Mouse (Mus musculus): Measurements from ENCODE around the gene Nit1. TPM values are rescaled to one million over a fixed set of nuclear protein-coding genes. Genes with fewer than 3 reads are reported as not detected.

The Nit1 gene
- total RNA-seq (2021) = 10 to 100 TPM; 45.9 to 49.5 TPM

DNA sequence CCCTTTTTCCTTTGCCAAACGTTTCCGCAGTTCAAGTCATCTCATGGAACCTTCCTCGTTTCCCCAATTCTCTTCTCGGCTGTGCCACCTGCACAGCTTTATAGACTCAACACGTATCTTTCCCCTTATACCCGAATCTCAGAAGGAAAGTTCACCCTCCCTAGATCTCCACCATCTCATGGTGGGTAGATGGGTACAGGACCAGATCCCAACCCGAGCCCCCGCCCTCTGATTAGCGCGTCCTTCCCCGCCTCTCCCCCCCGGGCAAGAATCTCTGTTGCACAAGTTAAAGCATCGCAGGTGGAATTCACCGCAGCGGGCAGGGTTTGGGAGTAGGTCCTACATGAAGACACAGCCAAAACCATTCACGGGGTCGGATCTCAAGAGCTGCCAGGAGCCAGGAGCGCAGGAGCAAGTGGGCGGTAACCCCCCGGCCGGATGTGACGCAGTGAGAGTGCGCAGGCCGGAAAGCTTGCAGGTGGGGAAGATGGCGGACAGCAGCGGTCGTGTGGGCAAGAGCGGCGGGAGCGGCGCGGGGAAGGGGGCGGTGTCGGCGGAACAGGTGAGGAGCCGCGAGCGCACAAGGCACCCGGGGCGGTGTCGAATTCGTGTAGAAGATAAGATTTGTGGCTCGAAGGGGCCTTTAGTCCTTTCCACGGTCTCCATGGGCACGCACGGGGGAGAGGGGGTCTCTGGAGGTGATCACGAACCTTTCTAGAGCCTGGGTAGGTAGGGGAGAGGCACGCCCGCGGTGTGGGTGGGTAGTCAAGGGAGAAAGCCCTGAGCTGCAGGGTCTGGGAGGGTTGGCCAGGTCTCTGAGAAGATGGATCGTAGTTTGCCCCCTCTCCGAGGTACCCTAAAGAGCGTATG is at the start of gene Nit1, which contains the start of gene Pfdn2:
Gene Nit1, minus strand, starts transcription at position 422 of the 870 bp plus-strand sequence.
Gene Pfdn2, plus strand, starts transcription at position 446 of the 870 bp plus-strand sequence.
- DNase-seq = peak; percentile 92

DNA sequence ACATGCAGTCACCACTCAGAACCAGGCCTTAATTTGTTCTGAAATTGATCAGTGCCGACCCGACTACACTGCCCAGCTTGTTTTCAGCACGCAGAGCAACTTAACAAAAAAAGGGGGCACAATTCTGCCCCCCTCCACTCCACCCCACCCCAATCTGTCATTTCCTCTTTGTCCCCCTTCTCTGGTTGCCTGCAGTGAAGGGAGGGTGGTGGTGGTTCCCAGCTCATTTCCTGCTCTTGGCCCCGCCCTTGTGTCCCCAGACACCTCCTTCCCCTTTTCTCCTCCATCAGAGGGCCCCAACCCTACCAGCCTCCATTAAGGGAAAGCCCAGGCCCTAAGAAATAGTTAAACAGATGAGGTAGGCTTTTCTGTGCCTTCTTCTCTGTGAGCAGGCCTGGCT is 44.7 kb upstream of the Nit1 start:
- no peak for DNase-seq

DNA sequence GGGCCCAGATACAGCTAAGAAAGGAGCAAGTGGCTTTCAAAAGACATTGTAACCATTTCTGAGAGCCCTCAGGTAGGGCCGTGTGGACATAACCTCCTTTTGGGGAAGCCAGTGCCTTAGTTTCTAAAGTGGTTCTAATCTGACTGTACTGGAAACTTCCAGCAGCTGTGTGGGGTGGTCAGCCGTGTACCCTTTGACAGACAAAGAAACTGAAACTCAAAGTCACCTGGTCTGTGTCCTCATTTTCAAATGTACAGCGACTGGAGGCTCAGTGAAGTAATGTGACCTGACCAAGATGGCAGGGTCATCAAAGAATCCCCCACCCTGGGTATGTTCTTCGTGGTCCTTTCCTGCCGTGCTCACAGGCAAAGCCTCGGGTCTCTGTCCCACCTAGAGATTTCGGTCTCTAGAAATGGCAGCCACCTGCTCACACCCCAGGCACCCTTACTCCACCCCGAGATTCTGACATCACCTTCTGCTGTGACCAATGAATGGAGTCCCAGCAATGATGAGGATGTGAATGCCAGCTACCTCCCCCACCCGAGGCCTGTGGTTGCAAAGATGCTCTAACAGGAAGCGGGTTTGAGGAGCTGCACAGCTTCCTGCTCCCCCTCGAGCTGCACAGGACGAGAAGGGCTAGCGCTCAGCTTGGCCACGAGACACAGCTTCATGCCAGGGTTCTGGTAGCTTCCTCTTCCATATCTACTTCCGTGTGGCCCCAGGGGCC is 43.1 kb upstream of the Nit1 start, which contains the start of gene Arhgap30:
Gene Arhgap30, plus strand, starts transcription at position 579 of the 727 bp plus-strand sequence.
- DNase-seq = no peak

DNA sequence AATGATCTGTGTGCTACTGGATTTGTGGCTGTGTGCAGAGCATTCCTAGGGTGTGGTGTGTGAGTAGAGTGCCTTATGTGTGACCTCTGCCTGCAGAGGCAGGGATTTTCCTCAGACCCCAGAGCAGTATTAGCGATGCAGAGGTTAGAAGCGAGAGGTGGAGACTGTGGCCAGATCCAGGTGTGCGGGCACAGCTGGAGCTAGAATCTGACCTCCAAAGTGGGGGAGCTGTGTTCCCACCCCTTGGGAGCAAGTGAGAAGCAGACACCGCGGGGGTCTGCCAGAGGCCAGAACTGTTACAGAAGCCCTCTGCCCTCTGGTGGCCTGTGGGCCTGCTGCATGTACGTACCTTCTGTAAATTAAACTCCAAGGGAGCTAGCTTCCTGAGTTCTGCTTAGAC is 41.7 kb upstream of the Nit1 start:
- no peak for DNase-seq

DNA sequence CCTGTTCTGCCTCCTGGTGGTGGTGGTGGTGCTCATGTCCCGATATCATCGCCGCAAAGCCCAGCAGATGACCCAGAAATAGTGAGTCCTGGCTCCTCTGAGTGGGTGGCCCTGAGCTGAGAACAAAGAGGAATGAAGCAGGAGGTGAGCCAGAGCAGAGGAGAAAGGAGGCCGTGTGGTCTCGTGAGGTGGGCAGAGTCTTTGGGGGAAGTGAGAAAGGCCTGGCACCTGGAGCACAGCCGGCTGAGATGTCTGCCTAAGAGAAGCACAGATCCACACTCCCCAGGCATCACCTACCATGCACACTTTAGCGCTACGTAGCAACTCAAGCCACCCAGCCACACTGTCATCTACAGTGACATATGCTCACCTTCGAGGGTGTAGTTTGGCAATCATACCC is 39.7 kb upstream of the Nit1 start:
- DNase-seq = no peak

DNA sequence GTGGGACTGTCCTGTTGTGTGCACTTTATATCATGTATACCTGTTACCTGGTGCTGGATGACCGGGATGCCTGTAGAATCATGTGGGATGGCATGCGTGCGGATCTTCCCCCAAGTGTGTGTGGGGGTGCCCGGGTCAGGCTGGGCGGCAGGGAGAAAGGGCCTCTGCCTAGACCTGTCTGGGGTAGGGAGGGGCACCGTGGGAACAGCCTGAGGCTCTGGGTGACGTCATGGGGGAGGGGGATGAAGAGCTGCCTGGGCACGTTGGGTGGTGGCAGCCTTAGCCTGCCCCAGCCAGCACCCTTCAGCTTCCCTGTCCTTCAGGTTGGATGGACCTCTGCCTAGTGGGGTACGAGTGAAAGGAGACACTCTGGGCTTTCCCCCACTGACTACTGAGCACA is 38.9 kb upstream of the Nit1 start:
- DNase-seq = no peak

DNA sequence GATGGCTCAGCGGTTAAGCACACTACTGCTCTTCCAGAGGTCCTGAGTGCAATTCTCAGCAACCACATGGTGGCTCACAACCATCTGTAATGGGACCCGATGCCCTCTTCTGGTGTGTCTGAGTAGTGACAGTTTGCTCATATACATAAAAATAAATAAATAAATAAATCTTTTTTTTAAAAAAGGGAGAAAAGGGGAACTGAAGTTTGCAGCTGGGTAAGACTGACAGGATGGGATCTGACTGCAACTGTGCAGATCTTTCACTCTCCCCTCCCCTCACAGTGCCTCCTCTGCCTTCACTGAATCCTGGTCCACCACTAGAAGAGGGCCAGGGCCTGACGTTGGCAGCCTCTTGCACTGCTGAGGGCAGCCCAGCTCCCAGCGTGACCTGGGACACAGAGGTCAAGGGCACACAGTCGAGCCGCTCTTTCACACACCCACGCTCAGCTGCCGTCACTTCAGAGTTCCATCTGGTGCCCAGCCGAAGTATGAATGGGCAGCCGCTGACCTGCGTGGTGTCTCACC is 36.7 kb upstream of the Nit1 start:
- no peak for DNase-seq

DNA sequence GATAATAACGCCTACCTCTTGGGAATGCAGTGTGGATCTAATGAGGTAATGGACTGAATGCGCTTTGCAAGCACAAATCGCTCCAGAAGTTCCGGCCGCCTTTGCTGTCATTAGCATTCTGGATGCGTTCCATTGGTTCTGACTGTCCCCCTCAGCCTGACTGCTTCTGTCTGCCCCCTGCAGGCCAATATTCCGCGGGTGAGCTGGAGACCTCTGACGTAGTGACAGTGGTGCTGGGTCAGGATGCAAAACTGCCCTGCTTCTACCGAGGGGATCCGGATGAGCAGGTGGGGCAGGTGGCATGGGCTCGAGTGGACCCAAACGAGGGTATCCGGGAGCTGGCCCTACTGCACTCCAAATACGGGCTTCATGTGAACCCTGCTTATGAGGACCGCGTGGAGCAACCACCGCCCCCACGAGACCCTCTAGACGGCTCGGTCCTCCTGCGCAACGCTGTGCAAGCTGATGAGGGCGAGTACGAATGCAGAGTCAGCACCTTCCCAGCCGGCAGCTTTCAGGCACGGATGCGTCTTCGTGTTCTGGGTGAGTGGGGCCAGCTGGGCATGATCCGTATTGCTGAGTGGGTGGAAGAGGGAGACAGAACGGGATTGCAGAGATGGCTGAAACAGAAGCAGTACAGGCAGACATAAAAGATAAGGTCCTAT is 34.6 kb upstream of the Nit1 start:
- peak; percentile 73 to 77 for DNase-seq

DNA sequence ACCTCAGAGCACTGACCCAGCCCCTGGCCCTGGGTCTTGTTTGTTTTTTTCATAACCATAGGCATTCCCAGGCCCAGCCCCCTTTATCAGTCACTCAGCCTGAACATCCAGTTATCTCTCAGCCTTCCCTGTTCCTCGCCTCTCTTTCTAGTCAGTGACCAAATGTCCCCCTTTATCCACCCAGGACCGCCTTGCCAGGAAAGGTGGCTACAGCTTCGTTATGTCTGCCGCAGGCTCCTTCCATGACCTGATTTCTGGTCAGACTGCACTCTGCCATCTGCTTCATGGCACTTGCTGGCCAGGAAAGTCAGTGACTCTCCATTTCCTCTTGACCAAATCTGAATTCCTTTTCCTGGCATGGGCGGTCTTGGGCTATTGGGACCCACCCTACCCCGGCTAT is 32.9 kb upstream of the Nit1 start:
- DNase-seq = no peak

DNA sequence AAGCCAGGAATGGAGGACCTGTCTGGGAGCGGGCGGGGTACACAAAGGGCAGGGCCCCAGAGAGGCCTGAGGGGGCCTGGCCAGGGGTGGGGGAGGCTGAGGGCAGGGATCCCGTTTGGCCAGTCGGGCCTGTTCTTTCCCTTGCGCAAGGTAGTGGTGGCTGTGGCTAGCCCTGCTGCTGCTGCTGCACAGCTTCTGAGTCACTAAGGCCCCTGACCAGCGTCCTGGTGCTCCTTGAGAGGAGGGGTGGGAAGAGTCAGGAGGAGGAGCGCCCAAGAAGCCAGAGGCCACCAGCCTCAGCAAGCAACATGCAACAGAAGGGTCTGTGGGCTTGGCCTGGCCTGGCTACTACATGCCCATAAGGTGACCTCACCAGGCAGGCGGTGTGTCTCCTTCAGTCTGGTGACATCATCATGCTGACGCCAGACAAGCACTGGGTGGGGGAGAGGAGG is 30.2 kb upstream of the Nit1 start:
- no peak for DNase-seq

DNA sequence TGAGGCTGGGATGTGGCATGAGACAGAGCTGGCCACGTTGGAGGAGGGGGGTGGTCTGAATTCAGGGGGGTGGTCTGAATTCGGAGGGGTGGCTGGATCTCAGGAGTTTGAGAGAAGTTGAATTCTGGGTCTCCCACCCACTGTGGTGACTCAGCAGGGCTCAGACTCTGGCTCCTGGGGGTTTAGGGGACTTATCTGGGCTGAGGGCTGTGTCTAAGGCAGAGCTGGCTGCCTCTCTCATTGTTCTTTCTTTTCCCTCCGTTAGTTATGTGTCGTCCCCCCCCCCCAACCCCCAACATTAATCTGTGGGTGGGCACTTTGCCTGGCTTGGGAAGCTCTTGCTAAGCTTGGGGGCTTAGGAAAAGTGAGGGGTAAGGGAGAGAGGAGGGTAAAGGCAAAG is 28.5 kb upstream of the Nit1 start:
- DNase-seq = no peak

DNA sequence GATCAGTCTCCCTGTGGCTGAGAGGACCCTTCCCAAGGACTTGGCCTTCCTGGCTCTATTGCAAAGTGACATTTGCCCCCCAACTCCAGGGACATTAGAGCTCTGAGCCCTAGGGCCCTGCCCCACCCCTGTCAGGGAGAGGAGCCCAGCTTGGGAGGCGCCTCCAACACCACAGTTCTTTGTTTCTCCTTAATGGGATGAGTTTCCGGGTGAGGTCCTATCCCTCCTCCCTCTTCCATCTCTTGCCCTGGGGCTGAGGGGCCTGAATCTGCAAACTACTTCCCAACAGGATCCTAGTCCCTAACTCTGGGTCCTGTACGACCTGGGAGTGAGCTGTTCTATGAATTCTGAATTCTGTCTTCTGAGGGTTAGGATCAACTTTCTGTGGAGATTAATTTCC is 27.4 kb upstream of the Nit1 start:
- DNase-seq = no peak

DNA sequence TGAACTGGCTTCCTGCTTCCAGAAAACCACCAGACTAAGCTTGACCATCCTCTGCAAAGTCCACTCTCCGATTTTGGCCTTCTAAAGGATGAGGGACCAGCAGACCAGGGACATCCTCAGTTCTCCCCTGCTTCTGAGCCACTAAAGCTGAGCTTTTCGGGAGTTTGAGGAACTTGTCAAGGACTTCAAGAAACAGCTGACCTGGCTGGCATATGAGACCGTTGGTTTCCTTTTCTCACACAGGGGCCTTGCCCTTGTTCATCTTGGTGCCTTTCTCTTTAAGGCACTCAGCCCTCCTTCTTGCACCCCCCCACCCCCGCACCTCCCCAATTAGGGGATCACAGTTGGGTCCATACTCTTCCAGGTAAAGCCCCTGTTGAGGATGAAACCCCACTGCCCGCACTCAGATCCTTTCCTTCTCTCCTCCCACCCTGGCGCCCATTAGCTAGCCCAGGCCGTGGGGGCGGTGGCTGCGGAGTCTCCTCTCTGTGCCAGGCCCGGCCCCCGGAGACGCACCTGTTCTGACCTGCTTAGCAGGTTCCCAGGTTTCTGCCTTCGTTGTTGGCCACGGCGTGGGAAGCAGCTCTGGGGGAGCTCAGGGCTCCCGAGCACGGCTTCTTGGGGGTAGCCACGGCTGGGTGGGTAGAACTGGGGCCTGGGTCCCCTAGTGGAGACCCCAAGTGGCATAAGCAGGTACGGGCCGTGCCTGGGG is 24.6 kb upstream of the Nit1 start, which contains the start of gene Nectin4:
Gene Nectin4, plus strand, starts transcription at position 255 of the 712 bp plus-strand sequence.
- no peak for DNase-seq

DNA sequence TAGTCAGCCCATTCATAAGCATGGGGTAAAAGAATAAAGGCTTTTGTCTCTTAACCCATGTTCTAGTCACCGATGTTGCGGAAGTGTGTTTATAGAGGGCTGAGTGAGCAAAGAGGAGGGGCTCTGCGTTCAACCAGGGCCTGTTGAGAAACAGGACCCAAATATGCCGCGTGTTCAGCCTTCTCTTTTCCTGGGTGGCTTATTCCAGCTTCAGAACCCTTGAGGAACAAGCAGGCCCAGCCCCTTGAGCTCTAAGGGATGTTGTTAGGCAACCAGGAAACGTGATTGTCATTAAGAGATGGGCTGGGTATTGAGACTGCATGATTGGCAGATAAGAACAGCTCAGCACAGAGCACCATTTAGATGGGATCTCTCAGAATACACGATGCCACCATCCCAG is 20.5 kb upstream of the Nit1 start:
- DNase-seq = no peak

DNA sequence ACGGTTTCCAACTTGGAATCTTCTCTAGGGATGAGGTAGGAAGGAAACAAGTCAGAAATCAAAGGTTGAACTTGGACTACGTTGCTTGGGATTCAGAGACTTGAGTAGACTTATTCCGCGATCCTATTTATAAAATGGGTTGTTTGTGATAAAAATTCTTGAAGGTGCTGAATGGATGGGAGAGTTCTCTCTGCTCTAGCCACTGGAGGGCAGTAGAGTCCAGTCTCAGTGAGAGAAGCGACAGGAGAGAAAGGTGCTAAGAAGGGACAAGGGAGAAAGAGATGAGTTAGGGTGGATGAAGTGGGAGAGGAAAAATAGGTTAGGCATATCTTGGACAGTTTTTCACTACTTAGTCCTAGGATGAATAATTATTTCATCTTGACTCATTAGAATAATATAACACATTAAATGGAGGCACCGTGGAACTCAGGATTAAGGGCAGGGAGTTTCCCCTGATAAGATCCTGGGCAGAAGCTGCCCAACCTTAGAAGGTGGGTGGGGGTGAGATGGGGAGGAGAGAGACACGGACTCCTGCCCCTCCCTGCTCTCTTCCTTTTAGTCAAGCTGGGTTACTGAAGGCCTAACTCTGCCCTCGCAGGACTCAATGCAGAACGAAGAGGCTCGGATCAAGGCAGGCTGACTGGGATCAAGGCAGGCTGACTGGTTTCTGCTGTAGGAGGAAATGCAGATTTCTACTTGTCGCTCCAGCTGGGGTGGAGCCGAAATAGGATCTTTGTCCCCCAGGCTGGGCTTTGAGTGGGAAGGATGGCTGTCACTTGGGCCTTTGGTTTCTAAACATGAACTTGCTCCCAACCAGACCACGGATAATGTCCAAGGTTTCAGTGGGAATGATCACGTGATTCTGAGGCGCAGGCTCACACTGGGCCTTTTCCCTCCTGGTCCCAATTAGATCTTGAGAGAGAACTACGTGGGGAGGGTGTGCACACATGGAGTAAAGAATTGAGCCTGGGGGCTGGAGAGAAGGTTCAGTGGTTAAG is 16.0 kb upstream of the Nit1 start:
- peak; percentile 59 to 67 for DNase-seq

DNA sequence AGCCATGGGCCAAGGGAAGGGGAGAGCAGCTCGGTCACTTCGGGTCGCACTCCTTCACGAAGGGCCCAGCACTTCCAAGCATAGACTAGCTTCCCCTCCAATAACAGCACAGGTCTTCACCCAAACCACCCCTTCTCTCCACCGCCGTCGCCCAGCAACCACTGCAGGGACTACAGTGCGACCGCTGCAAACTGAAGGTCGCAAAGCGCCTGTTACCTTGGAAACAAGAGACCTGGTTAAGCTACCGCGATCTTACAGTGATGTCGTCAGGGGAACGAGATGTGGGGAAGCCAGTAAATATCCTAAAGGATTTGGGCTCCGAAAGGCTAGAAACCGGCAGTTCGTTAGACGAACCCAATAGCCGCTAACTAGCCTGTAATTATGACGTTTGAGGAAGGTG is 15.2 kb upstream of the Nit1 start, which contains the start of gene Klhdc9:
Gene Klhdc9, minus strand, starts transcription at position 143 of the 400 bp plus-strand sequence.
- peak; percentile 70 to 84 for DNase-seq

DNA sequence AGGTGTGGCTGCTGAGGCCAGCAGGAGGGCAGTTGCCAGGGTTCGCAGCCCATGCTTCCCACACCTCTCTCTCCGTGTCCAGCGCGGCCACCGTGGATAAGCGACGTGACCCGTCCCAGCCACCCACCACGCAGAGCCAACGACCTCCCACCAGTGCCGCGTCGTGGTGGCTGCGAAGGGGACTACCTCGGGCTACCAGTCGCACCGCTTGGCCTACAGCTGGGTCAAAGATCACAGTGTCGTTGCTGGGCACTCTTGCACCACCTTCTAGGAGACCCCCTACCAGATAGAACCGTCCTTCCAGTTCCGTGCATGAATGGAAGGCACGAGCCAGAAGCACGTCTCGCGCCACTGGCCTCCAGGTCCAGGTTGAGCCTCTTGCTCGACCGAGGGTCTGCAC is 14.8 kb upstream of the Nit1 start:
- DNase-seq = peak in 1 of 2 experiments; percentile 40

DNA sequence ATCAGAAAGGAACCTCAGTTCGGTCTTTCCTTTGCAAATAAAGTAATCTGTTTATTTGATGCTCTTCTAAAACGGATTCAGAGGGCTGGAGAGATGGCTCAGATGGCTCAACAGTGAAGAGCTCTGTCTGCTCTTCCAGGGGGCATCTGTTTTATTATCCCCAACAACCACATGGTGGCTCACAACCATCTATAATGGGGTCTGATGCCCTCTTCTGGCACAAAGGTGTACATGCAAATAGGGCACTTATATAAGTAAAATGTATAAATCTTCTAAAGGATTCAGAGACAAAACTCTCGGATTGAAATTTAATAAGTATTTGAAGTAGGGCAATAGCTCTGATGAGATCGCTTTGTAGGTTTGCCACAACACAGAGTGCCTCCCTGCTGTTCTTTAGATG is 13.0 kb upstream of the Nit1 start:
- DNase-seq = no peak

DNA sequence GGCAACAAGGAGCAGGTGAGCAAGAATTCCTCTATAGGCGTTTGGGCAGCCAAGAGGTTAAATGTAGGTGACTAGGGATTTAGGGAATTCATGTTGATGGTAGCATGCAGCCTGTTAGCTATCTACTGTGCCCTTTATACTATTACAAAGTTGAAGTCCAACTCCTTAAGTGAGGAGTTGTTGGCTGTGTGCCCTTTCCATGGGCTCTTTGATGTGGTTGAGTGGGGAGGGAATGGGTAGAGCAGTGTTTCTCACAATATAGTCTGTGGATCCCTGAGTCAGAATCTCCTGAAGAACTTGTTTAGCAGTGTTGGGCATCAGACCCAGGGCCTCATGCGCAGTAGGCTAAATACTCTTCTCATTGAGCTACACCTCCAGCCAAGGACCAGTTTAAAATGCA is 11.4 kb upstream of the Nit1 start:
- DNase-seq = no peak

DNA sequence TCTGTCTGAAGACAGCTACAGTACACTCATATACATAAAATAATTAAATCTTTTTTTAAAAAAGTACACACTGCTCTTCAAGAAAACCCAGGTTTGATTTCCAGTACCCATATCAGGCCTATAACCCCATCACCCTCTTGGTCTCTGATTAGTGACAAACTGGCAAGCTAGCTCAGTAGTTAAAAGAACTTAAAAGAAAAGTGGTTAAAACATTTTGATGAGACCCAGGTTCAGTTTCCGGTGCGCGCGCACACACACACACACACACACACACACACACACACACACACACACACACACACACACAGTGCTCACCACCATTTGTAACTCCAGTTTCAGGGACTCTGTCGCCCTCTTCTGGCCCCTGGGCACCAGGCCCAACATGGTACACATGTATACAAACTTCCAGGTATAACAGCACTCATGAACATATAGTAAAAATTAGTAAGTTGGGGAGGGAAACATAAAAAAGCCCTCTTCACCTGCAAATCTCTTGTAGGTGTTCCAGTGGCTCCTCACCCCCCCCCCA is 10.4 kb upstream of the Nit1 start:
- DNase-seq = no peak
